Mouse (Mus musculus) heart, adult 2 months (tissue): ENCODE results near the gene Mpv17l2.

Experiments
- CTCF ChIP-seq: fragments of 200-600 bp; IDR thresholded peaks from 2 replicates; pipeline ENCODE4 v1.8.1; 2022; ENCODE audit warnings: antibody characterized with exemption, mild to moderate bottlenecking, moderate library complexity
- EP300 ChIP-seq: fragments of 200-500 bp; IDR thresholded peaks from 2 replicates; pipeline ENCODE4 v1.6.1; 2011; ENCODE audit warnings: low read depth, low read length, control low read depth; ENCODE audit not compliant: insufficient read depth
- POLR2A ChIP-seq: fragments of 200-500 bp; IDR thresholded peaks from 2 replicates; pipeline ENCODE4 v1.6.1; 2011; ENCODE audit warnings: mild to moderate bottlenecking, low read depth, low read length, control low read depth; ENCODE audit not compliant: insufficient read depth

- TF ChIP-seq POLR2A (no peak), EP300 (no peak), CTCF (no peak)
These were observed 51.0 kb downstream of the Mpv17l2 start for GRCm38 (mm10) chr8:70709794-70710193.
